Mouse (Mus musculus) neural tube, embryonic 13.5 days (tissue): ENCODE measurements around the gene Krtap4-16. TPM values are rescaled to one million over a fixed set of nuclear protein-coding genes. Genes with fewer than 3 reads are reported as not detected.
"Not testable (repeated sequence)": the region's sequence is repeated elsewhere in the genome, so short reads cannot be mapped to it uniquely, and the experiment has no call there.

Experiments
- ATAC-seq: fragments of 200-750 bp; cut with Nextera tagmentation; 2 replicates; pipeline ENCODE4 v1.8.0; 2017; ENCODE audit warnings: low read depth, mild to moderate bottlenecking, moderate TSS enrichment, moderate library complexity
- H3K27ac ChIP-seq: fragments of 300-500 bp; sonication (generic); replicated peaks from 2 replicates; pipeline ENCODE4 v1.5.1; 2015; ENCODE audit warnings: moderate library complexity, mild to moderate bottlenecking, inconsistent platforms
- H3K27me3 ChIP-seq: fragments of 300-500 bp; sonication (generic); 2 replicates; pipeline ENCODE4 v1.6.1; 2015; ENCODE audit warnings: mild to moderate bottlenecking, inconsistent platforms
- H3K36me3 ChIP-seq: fragments of 300-500 bp; sonication (generic); 2 replicates; pipeline ENCODE4 v1.6.1; 2015; ENCODE audit warnings: mild to moderate bottlenecking, inconsistent platforms
- H3K4me1 ChIP-seq: fragments of 300-500 bp; sonication (generic); replicated peaks from 2 replicates; pipeline ENCODE4 v1.6.1; 2015; ENCODE audit warnings: inconsistent platforms
- H3K4me2 ChIP-seq: fragments of 300-500 bp; sonication (generic); 2 replicates; pipeline ENCODE4 v1.6.1; 2015; ENCODE audit warnings: inconsistent platforms, mild to moderate bottlenecking, moderate library complexity
- H3K4me3 ChIP-seq: fragments of 300-500 bp; sonication (generic); 2 replicates; pipeline ENCODE4 v1.5.1; 2015; ENCODE audit warnings: mild to moderate bottlenecking, inconsistent platforms
- H3K9ac ChIP-seq: fragments of 300-500 bp; sonication (generic); 2 replicates; pipeline ENCODE4 v1.6.1; 2015; ENCODE audit warnings: moderate library complexity, mild to moderate bottlenecking, inconsistent platforms
- H3K9me3 ChIP-seq: fragments of 300-500 bp; sonication (generic); 2 replicates; pipeline ENCODE4 v1.6.1; 2016; ENCODE audit warnings: inconsistent platforms
- WGBS: fragments of 180-500 bp; shearing (Covaris S2); methylation state at CpG from one replicate; pipeline ENCODE4 v1.1.7; 2015; 5-methylcytosine and 5-hydroxymethylcytosine counted together
- polyA plus RNA-seq: library from polyadenylated mRNA; unstranded; fragments of >200 nt; fragmentation: Nextera tagmentation; extraction: Ambion mirVana; gene quantifications from 2 replicates; pipeline ENCODE4 v1.2.1, GENCODE M21; 2015

The Krtap4-16 gene
- polyA plus RNA-seq: not detected in 2 replicates

GRCm38 (mm10) chr11:99851508-99851907, at the start of gene Krtap4-16:
Gene Krtap4-16 (minus strand): TSS chr11:99851608.
- no peak for ATAC-seq
- H3K36me3 ChIP-seq: no peaks in the 10 kb centered on the region
- no peak within 1 kb of the TSS for H3K4me3 ChIP-seq
- no peak within 1 kb of the TSS for H3K4me2 ChIP-seq
- H3K9me3 ChIP-seq: no peaks in the 10 kb centered on the region
- H3K4me1 ChIP-seq: no peaks in the 10 kb centered on the region
- no peak within 1 kb of the TSS for H3K9ac ChIP-seq
- H3K27me3 ChIP-seq: no peaks in the 10 kb centered on the region
- no peak within 1 kb of the TSS for H3K27ac ChIP-seq

DNA sequence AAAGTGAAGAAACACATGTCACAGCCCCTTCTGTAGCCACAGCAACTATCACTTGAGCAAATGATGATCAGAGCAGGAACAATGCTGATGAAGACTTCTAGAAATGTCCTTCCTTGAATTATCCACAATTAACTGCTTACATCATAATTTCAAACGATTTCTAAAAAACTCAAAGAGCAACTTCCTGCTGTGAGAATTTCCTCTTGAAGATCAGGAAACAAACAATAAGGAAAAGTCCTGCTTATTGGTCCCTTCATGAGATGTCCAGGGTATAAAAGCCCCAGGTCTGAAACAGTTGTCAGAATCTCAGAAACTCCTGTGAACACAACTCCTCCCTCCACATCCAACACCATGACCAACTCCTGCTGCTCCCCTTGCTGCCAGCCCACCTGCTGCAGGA, 27.5 kb upstream of the Krtap4-16 start, which contains the start of gene Gm11567:
Gm11567 (plus strand) TSS at position 301 of the 400 bp plus-strand sequence.
- not testable (repeated sequence) for H3K36me3 ChIP-seq, ATAC-seq, H3K9me3 ChIP-seq, H3K27me3 ChIP-seq, H3K4me1 ChIP-seq, H3K27ac ChIP-seq, H3K9ac ChIP-seq, H3K4me3 ChIP-seq, H3K4me2 ChIP-seq
- 45% methylated on average over 1 of the region's 1 CpGs for WGBS

DNA sequence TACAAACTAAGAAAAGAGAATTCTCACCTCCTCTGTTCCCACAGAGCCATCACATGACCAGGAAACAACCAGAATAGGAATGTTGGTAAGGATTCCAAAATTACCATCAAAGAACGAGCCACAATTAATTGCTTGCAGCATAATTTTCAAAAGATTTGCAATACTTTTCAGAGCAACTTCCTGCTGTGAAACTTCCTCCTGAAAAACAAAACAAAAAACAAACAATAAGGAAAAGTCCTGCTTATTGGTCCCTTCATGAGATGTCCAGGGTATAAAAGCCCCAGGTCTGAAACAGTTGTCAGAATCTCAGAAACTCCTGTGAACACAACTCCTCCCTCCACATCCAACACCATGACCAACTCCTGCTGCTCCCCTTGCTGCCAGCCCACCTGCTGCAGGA, 21.7 kb upstream of the Krtap4-16 start, which contains the start of gene Krtap9-1:
Krtap9-1 (plus strand) TSS at position 301 of the 400 bp plus-strand sequence.
- not testable (repeated sequence) for H3K27me3 ChIP-seq, ATAC-seq, H3K4me3 ChIP-seq, H3K9me3 ChIP-seq, H3K9ac ChIP-seq, H3K27ac ChIP-seq, H3K4me1 ChIP-seq, H3K36me3 ChIP-seq, H3K4me2 ChIP-seq
- WGBS: 72% methylated on average over 1 of the region's 1 CpGs

DNA sequence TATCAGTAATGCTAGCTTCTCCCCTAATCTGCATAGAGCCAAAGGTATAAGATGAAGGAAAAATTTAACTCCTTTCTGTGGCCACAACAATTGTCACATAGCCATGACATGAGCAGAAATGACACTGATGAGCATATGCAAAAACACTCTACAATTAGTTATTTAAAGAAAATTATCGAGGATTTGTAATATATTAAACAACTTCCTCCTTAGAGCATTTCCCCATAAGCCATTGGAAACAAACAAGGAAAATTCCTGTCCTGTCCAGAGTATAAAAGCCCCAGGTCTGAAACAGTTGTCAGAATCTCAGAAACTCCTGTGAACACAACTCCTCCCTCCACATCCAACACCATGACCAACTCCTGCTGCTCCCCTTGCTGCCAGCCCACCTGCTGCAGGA, 12.8 kb upstream of the Krtap4-16 start, which contains the start of gene Gm11559:
Gm11559 (plus strand) TSS at position 301 of the 400 bp plus-strand sequence.
- not testable (repeated sequence) for H3K4me3 ChIP-seq, H3K9ac ChIP-seq, H3K9me3 ChIP-seq, ATAC-seq, H3K27ac ChIP-seq, H3K27me3 ChIP-seq, H3K4me2 ChIP-seq, H3K36me3 ChIP-seq, H3K4me1 ChIP-seq
- WGBS: 80% methylated on average over 1 of the region's 1 CpGs

DNA sequence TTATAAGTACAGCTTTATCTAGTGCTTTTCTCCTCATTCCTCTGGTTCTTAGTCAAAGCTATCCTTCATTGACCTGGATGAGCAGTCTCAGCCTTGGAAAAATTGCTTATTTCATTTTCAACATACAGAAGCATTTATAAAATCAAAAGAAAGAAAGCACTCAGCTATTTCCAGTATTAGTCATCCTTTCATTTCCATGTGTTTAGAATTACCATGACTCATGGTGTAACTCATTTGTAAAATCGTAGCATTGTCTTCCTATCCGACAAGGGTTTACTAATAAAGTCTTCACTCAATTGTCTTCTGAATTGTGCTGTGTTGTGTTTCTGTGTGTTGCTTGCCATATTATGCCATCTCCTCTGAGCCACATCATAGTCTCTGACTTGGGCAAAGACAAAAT, 7.4 kb upstream of the Krtap4-16 start:
- H3K36me3 ChIP-seq: no peaks in the 10 kb centered on the region
- no peaks in the 10 kb centered on the region for H3K4me1 ChIP-seq
- no peak for ATAC-seq
- WGBS: 83% methylated on average over 2 of the region's 2 CpGs
- H3K4me3 ChIP-seq: no peak overlapping the region
- no peaks in the 10 kb centered on the region for H3K9me3 ChIP-seq
- H3K27me3 ChIP-seq: no peaks in the 10 kb centered on the region
- no peak overlapping the region for H3K4me2 ChIP-seq
- H3K9ac ChIP-seq: no peak overlapping the region
- H3K27ac ChIP-seq: no peak overlapping the region

- no peaks in the 10 kb centered on the region for H3K9me3 ChIP-seq
- H3K4me2 ChIP-seq: no peak within 1 kb of the TSS
- ATAC-seq: no peak
- H3K27me3 ChIP-seq: no peaks in the 10 kb centered on the region
- no peak within 1 kb of the TSS for H3K27ac ChIP-seq
- no peaks in the 10 kb centered on the region for H3K36me3 ChIP-seq
- 90% methylated on average over 2 of the region's 2 CpGs for WGBS
- no peak within 1 kb of the TSS for H3K4me3 ChIP-seq
- no peaks in the 10 kb centered on the region for H3K4me1 ChIP-seq
- no peak within 1 kb of the TSS for H3K9ac ChIP-seq
These were observed 6.2 kb upstream of the Krtap4-16 start, which contains the start of gene Gm11568 for GRCm38 (mm10) chr11:99857617-99858016. Gene Gm11568 (plus strand): TSS chr11:99857917.

GRCm38 (mm10) chr11:99854121-99854520, 2.7 kb upstream of the Krtap4-16 start:
- Histone ChIP-seq H3K4me3 (no peak overlapping the region), H3K9me3 (no peaks in the 10 kb centered on the region), H3K36me3 (no peaks in the 10 kb centered on the region), H3K27ac (no peak overlapping the region), H3K4me2 (no peak overlapping the region), H3K9ac (no peak overlapping the region), H3K4me1 (no peaks in the 10 kb centered on the region), H3K27me3 (no peaks in the 10 kb centered on the region)
- WGBS: 66% methylated on average over 3 of the region's 3 CpGs
- ATAC-seq: no peak

DNA sequence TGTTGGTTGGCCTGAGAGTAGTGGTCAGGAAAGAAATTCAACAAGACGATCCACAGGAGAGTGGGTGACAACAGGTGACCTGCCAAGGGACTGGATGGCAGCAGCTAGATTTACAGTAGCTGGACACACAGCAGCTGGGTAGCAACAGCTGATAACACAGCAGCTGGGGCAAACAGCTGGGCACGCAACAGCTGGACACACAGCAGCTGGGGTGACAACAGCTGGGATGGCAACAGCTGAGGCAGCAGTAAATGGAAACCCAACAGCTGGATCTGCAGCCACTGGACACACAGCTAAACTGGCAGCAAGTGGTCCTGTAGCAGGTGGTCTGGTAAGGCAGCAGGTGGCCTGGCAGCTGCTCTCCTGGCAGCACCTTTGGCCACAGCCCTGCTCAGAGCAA, 4.7 kb downstream of the Krtap4-16 start:
- WGBS: 94% methylated on average over 2 of the region's 2 CpGs
- Histone ChIP-seq H3K4me3 (no peak overlapping the region), H3K36me3 (no peaks in the 10 kb centered on the region), H3K9ac (no peak overlapping the region), H3K27ac (no peak overlapping the region), H3K27me3 (no peaks in the 10 kb centered on the region), H3K4me2 (no peak overlapping the region), H3K4me1 (no peaks in the 10 kb centered on the region), H3K9me3 (no peaks in the 10 kb centered on the region)
- no peak for ATAC-seq

DNA sequence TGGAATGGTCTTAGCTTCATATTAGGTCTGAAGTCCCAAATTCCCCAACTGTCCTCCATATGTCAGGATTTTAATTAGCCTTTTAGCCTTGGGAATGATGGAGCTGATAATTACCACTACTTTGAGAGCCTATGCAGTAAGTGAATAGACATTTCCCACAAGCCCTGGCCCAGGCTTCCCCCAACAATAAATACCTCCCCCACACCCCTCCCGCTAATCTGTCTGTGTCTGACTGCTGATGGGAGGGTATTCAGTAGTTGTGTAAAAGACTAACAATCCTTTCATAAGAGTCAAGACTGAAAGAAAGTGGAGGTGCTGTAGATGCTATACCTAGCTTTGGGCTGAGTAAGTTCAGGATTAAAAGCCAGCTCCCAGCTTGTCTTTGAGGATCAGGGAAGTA, 9.2 kb downstream of the Krtap4-16 start:
- no peak overlapping the region for H3K9ac ChIP-seq
- 29% methylated on average over 1 of the region's 1 CpGs for WGBS
- H3K9me3 ChIP-seq: no peaks in the 10 kb centered on the region
- no peaks in the 10 kb centered on the region for H3K27me3 ChIP-seq
- no peak overlapping the region for H3K4me2 ChIP-seq
- no peaks in the 10 kb centered on the region for H3K4me1 ChIP-seq
- H3K27ac ChIP-seq: no peak overlapping the region
- ATAC-seq: no peak
- no peak overlapping the region for H3K4me3 ChIP-seq
- H3K36me3 ChIP-seq: no peaks in the 10 kb centered on the region

- WGBS: 75% methylated on average over 1 of the region's 1 CpGs
- ATAC-seq: no peak
These were observed 13.4 kb downstream of the Krtap4-16 start, which contains the start of gene 2300003K06Rik for GRCm38 (mm10) chr11:99837966-99838365. Gene 2300003K06Rik (minus strand): TSS chr11:99838066.

DNA sequence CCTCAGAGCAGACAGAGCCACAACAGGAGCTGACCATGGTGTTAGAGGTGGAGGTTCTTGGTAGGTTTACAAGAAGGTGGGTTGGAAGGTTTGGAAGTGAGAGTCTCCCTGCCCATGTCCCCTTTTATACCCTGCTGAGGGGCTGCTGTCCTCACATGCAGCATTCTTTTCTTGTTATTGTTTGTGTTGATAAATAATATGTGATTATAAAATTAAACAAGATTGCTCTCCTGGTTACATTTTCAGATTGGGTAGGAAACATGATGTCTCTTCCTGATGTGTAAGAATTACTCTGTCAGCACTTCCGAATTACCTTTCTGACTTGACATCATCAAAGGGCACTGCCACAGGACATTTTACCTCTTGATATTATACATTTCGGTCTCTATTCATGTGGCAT, 35.8 kb downstream of the Krtap4-16 start, which contains the start of gene Gm11564:
Gm11564 (minus strand) TSS at position 101 of the 400 bp plus-strand sequence.
- not testable (repeated sequence) for H3K4me3 ChIP-seq, H3K9me3 ChIP-seq, H3K4me1 ChIP-seq, H3K27me3 ChIP-seq, H3K9ac ChIP-seq, H3K27ac ChIP-seq, H3K4me2 ChIP-seq, H3K36me3 ChIP-seq, ATAC-seq
- WGBS: 89% methylated on average over 2 of the region's 2 CpGs

More at GRCm38 (mm10) chr11:99837966-99838365, 13.4 kb downstream of the Krtap4-16 start, which contains the start of gene 2300003K06Rik:
- no peak within 1 kb of the TSS for H3K4me2 ChIP-seq
- H3K4me1 ChIP-seq: no peaks in the 10 kb centered on the region
- no peaks in the 10 kb centered on the region for H3K27me3 ChIP-seq
- no peak within 1 kb of the TSS for H3K9ac ChIP-seq
- H3K9me3 ChIP-seq: no peaks in the 10 kb centered on the region
- no peaks in the 10 kb centered on the region for H3K36me3 ChIP-seq
- no peak within 1 kb of the TSS for H3K4me3 ChIP-seq
- no peak within 1 kb of the TSS for H3K27ac ChIP-seq

DNA sequence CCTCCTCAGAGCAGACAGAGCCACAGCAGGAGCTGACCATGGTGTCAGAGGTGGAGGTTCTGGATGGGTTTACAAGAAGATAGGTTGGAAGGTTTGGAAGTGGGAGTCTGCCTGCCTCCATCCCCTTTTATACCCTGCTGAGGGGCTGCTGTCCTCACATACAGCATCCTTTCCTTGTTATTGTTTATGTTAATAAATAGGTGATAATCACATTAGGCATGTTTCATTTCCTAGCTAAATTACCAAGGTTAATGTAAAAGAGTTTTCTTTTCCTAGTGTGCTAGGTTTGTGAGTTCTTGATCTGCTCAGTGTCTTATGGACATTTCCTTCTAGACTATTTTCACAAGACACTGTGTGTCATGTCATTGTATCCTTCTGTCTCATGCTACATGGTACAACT, 41.6 kb downstream of the Krtap4-16 start, which contains the start of gene Krtap4-13:
Krtap4-13 (minus strand) TSS at position 101 of the 400 bp plus-strand sequence.
- not testable (repeated sequence) for ATAC-seq, H3K4me1 ChIP-seq, H3K9ac ChIP-seq, H3K4me2 ChIP-seq, H3K27me3 ChIP-seq, H3K4me3 ChIP-seq, H3K9me3 ChIP-seq, H3K27ac ChIP-seq, H3K36me3 ChIP-seq

GRCm38 (mm10) chr11:99804346-99804745, 47.1 kb downstream of the Krtap4-16 start, which contains the start of gene Gm11554:
Gene Gm11554 (minus strand): TSS chr11:99804446.
- H3K36me3 ChIP-seq, H3K27ac ChIP-seq, H3K4me3 ChIP-seq, H3K9ac ChIP-seq, H3K4me2 ChIP-seq, H3K4me1 ChIP-seq, H3K9me3 ChIP-seq, ATAC-seq, H3K27me3 ChIP-seq: not testable (repeated sequence)
- WGBS: no CpG with 5 or more reads among the region's 1 CpGs
